Mouse (Mus musculus): ENCODE measurements at regions not wholly inside any gene's neighbourhood (a gene's known extent, or its start where the extent isn't known, plus 50 kb on each side); places are given as distances from the start of the nearest gene placed in this dataset.

- Histone ChIP-seq H3K9ac (no peak overlapping the region), H3K4me3 (replicated peaks) (no peak overlapping the region), H3K36me3 (no peaks in the 10 kb centered on the region), H3K27ac (no peak overlapping the region), H3K9me3 (replicated peaks) (no peaks in the 10 kb centered on the region), H3K4me1 (replicated peaks) (peaks cover 9% of the 10 kb centered on the region), H3K27me3 (no peaks in the 10 kb centered on the region), H3K4me2 (no peak overlapping the region)
- 18% methylated on average over 5 of the region's 5 CpGs for WGBS (ENCODE audit: insufficient replicate concordance)
- ATAC-seq (ENCODE audit: low read depth) (peak; percentile 36; the same call in 1 of the 2 replicates), DNase-seq (no peak)
Observed at GRCm38 (mm10) chr14:114869233-114869632, 222.8 kb upstream of the Gpc5 start.

- Histone ChIP-seq H3K4me1 (replicated peaks) (no peaks in the 10 kb centered on the region), H3K4me2 (no peak overlapping the region), H3K27ac (no peak overlapping the region), H3K36me3 (no peaks in the 10 kb centered on the region), H3K27me3 (no peaks in the 10 kb centered on the region), H3K9me3 (replicated peaks) (no peaks in the 10 kb centered on the region), H3K4me3 (replicated peaks) (no peak overlapping the region), H3K9ac (no peak overlapping the region)
- ATAC-seq (ENCODE audit: low read depth) (no peak), DNase-seq (no peak)
- 15% methylated on average over 3 of the region's 3 CpGs for WGBS (ENCODE audit: insufficient replicate concordance)
Observed at GRCm38 (mm10) chr14:114875101-114875500, 216.9 kb upstream of the Gpc5 start.

- no peak for DNase-seq
- Histone ChIP-seq H3K36me3 (no peaks in the 10 kb centered on the region), H3K9me3 (replicated peaks) (no peaks in the 10 kb centered on the region), H3K27ac (no peak overlapping the region), H3K9ac (no peak overlapping the region), H3K27me3 (no peaks in the 10 kb centered on the region), H3K4me1 (replicated peaks) (no peaks in the 10 kb centered on the region), H3K4me2 (no peak overlapping the region), H3K4me3 (replicated peaks) (no peak overlapping the region)
- 17% methylated on average over 9 of the region's 9 CpGs for WGBS (ENCODE audit: insufficient replicate concordance)
- no peak for ATAC-seq (ENCODE audit: low read depth)
Observed at GRCm38 (mm10) chr14:114876427-114876826, 215.6 kb upstream of the Gpc5 start.

GRCm38 (mm10) chr14:114877477-114877876 is 214.5 kb upstream of the Gpc5 start:
- Histone ChIP-seq H3K36me3 (no peaks in the 10 kb centered on the region), H3K9ac (no peak overlapping the region), H3K4me3 (replicated peaks) (no peak overlapping the region), H3K4me2 (no peak overlapping the region), H3K4me1 (replicated peaks) (no peaks in the 10 kb centered on the region), H3K27me3 (no peaks in the 10 kb centered on the region), H3K27ac (no peak overlapping the region), H3K9me3 (replicated peaks) (no peaks in the 10 kb centered on the region)
- WGBS (ENCODE audit: insufficient replicate concordance) = 29% methylated on average over 5 of the region's 5 CpGs
- no peak for ATAC-seq (ENCODE audit: low read depth)
- no peak for DNase-seq

DNA sequence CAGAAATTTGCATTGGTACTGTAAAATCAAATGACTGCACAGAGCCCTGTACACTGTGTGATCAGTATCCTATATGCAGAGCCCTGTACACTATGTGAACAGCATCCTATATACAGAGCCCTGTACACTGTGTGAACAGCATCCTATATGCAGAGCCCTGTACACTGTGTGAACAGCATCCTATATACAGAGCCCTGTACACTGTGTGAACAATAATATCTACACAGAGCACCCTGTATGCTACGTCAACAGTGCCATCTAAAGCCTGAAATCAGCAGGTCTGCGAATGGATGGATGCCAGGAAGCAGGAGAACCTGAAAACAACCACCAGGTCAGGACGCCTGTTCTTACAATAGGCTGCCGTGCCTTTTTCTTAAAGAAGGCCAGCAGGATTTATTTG is 211.7 kb upstream of the Gpc5 start:
- ATAC-seq (ENCODE audit: low read depth) (peak; percentile 41; the same call in 1 of the 2 replicates), DNase-seq (no peak)
- no peak overlapping the region for H3K27ac ChIP-seq
- H3K9ac ChIP-seq = no peak overlapping the region
- 64% methylated on average over 4 of the region's 4 CpGs for WGBS (ENCODE audit: insufficient replicate concordance)
- no peaks in the 10 kb centered on the region for H3K4me1 ChIP-seq (replicated peaks)
- H3K36me3 ChIP-seq = no peaks in the 10 kb centered on the region
- no peak overlapping the region for H3K4me2 ChIP-seq
- H3K27me3 ChIP-seq = no peaks in the 10 kb centered on the region
- no peak overlapping the region for H3K4me3 ChIP-seq (replicated peaks)
- no peaks in the 10 kb centered on the region for H3K9me3 ChIP-seq (replicated peaks)

DNA sequence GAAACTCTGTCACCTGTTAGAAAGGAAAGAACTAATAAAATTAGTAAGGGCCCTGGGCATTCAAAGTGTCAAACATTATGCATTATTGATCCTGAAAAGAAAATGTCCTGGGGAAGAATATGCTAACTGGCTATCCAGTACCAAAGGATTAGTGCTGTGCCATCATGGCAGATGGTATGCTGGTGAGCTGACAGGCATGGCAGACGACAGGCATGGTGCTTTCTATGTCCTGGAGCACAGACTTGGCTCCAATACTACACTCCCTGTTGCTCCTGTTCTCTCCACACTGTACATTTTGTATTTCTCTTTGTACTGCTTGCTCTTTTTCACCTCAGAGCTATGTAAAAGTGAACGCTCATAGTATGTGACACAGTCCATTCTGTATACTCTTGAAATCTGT is 187.9 kb upstream of the Gpc5 start:
- WGBS (ENCODE audit: insufficient replicate concordance) = 53% methylated on average over 2 of the region's 2 CpGs
- H3K27ac ChIP-seq = no peak overlapping the region
- ATAC-seq (ENCODE audit: low read depth) = no peak

GRCm38 (mm10) chr14:114912271-114912670 is 179.7 kb upstream of the Gpc5 start:
- Histone ChIP-seq H3K27me3 (no peaks in the 10 kb centered on the region), H3K9me3 (replicated peaks) (no peaks in the 10 kb centered on the region), H3K27ac (no peak overlapping the region), H3K4me3 (replicated peaks) (no peak overlapping the region), H3K4me2 (no peak overlapping the region), H3K9ac (no peak overlapping the region), H3K4me1 (replicated peaks) (no peaks in the 10 kb centered on the region), H3K36me3 (no peaks in the 10 kb centered on the region)
- WGBS (ENCODE audit: insufficient replicate concordance) = 57% methylated on average over 7 of the region's 7 CpGs
- DNase-seq (no peak), ATAC-seq (ENCODE audit: low read depth) (no peak)

More for the DNA sequence above, 187.9 kb upstream of the Gpc5 start:
- Histone ChIP-seq H3K9ac (no peak overlapping the region), H3K27me3 (no peaks in the 10 kb centered on the region), H3K4me1 (replicated peaks) (no peaks in the 10 kb centered on the region), H3K4me3 (replicated peaks) (no peak overlapping the region), H3K36me3 (no peaks in the 10 kb centered on the region), H3K4me2 (no peak overlapping the region), H3K9me3 (replicated peaks) (no peaks in the 10 kb centered on the region)
- DNase-seq = no peak

DNA sequence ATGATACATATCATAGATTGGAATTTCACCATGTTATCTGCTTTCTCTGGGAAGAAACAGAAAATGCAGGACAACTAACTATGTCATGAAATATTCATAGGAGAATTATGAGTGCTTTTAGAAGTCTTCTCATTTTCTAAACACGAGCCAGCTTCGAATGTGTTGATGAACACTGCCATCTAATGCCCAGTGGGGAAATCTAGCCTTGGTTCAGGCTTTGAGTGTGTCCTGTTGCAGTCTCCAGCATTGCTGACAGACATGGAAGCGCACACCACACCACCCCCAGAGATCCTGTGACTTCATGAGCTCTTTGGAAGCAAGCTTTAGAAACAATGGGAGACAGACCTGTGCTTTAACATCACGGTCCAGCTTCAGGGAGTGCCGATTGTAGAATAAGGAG is 178.8 kb upstream of the Gpc5 start:
- no peak for ATAC-seq (ENCODE audit: low read depth)
- no peaks in the 10 kb centered on the region for H3K9me3 ChIP-seq (replicated peaks)
- no peak overlapping the region for H3K4me2 ChIP-seq
- 46% methylated on average over 5 of the region's 5 CpGs for WGBS (ENCODE audit: insufficient replicate concordance)
- H3K4me1 ChIP-seq (replicated peaks) = no peaks in the 10 kb centered on the region
- no peak overlapping the region for H3K9ac ChIP-seq
- no peak overlapping the region for H3K27ac ChIP-seq
- no peaks in the 10 kb centered on the region for H3K27me3 ChIP-seq
- H3K36me3 ChIP-seq = no peaks in the 10 kb centered on the region
- no peak for DNase-seq
- H3K4me3 ChIP-seq (replicated peaks) = no peak overlapping the region

DNA sequence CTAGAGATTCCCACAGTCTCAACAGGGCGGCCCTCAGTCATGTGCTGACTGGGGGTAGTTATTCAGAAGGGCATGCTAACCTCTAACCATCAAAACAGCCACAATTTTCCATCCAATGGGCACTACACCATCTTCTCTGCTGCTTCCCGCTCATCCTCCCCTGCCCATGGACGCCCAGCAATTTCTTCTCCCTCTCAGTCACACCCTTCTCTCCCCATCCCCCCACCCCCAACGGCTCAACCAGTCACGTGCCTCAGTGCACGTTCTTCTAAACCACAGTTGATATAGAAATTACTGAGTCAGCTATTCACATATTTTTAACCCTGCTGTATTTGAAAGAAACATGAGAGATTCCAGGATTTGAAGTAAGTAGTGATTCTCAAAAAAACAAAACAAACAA is 146.3 kb upstream of the Gpc5 start:
- DNase-seq (no peak), ATAC-seq (ENCODE audit: low read depth) (no peak)
- no peaks in the 10 kb centered on the region for H3K9me3 ChIP-seq (replicated peaks)
- peaks cover 12% of the 10 kb centered on the region for H3K4me1 ChIP-seq (replicated peaks)
- no peak overlapping the region for H3K9ac ChIP-seq
- 23% methylated on average over 6 of the region's 6 CpGs for WGBS (ENCODE audit: insufficient replicate concordance)
- H3K4me2 ChIP-seq = no peak overlapping the region
- H3K27me3 ChIP-seq = no peaks in the 10 kb centered on the region
- no peak overlapping the region for H3K4me3 ChIP-seq (replicated peaks)
- no peaks in the 10 kb centered on the region for H3K36me3 ChIP-seq
- no peak overlapping the region for H3K27ac ChIP-seq

- Histone ChIP-seq H3K9ac (no peak overlapping the region), H3K27me3 (no peaks in the 10 kb centered on the region), H3K4me2 (no peak overlapping the region), H3K4me3 (replicated peaks) (no peak overlapping the region), H3K9me3 (replicated peaks) (no peaks in the 10 kb centered on the region), H3K36me3 (no peaks in the 10 kb centered on the region), H3K27ac (no peak overlapping the region), H3K4me1 (replicated peaks) (peaks cover 12% of the 10 kb centered on the region)
- ATAC-seq (ENCODE audit: low read depth) = peak; percentile 50; the same call in 1 of the 2 replicates
- DNase-seq = no peak
- 19% methylated on average over 7 of the region's 7 CpGs for WGBS (ENCODE audit: insufficient replicate concordance)
Observed at GRCm38 (mm10) chr14:114946321-114946720, 145.7 kb upstream of the Gpc5 start.

DNA sequence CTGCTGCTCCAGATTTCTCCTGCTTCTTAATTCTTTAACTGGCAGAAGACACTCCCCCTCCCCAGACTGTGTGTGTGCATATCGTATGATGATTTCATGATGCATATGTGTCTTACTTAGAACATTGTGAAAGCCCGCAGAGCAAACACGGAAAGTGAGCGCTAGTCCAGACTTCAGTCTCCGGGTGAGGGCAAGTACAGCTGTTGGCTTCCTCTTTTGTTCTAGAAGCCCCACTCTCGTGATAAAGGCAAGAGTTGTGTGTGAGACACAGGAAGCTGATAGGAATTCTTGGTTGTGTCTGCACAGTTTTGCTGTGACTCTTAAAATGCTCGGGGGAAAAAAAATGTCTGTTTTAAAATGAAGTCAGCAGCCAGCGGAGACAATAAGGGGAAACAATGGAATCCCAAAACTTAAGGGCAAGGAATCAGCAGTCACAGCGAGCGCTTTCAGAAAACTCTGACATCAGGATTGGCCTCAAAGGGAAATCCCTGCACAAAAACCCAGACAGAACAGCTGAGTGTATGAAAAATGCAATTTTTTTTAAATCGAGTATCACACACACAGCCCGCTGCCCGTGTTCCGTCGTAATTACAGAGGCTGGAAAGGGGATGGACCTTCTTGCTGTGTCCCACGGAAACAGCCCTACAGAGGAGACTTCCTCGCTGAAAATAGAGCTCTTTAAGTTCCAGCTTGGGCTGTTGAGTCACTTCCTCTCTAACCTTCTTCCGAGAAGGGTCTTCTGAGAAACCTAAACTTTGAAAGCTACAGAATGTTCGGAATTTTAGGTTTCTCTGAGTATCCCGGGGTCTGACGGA is 143.5 kb upstream of the Gpc5 start:
- Histone ChIP-seq H3K4me2 (peak overlapping the region; percentile 57), H3K27me3 (no peaks in the 10 kb centered on the region), H3K9ac (peak overlapping the region; percentile 43; the same call in 1 of the 2 replicates), H3K4me1 (replicated peaks) (peaks cover 25% of the 10 kb centered on the region), H3K9me3 (replicated peaks) (no peaks in the 10 kb centered on the region), H3K27ac (peak overlapping the region; percentile 64), H3K4me3 (replicated peaks) (peak overlapping the region; percentile 36), H3K36me3 (no peaks in the 10 kb centered on the region)
- DNase-seq (peak; percentile 8), ATAC-seq (ENCODE audit: low read depth) (peak; percentile 64)
- WGBS (ENCODE audit: insufficient replicate concordance) = 14% methylated on average over 21 of the region's 21 CpGs

DNA sequence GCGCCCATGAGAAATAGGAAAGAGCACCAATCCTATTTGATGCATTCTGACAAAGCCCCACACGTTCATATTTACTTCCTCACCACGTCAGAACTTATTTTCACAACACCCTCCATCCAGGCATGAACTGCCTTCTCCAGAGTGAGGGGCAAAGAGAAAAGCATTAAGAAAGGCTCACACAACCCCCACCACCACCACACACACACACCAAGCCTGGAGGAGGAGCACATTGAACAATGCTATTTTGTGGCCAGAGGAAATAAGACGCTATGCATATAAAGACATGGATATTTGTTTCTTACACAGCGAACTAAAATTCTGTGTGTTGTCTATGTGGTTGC is 142.9 kb upstream of the Gpc5 start:
- 12% methylated on average over 5 of the region's 5 CpGs for WGBS (ENCODE audit: insufficient replicate concordance)
- DNase-seq (no peak), ATAC-seq (ENCODE audit: low read depth) (0 out of 2 replicates have a peak, but pooled peaks have one; percentile 15)
- Histone ChIP-seq H3K36me3 (no peaks in the 10 kb centered on the region), H3K9ac (peak overlapping the region; percentile 43; the same call in 1 of the 2 replicates), H3K4me3 (replicated peaks) (peak overlapping the region; percentile 36), H3K4me2 (peak overlapping the region; percentile 57), H3K4me1 (replicated peaks) (peaks cover 25% of the 10 kb centered on the region), H3K9me3 (replicated peaks) (no peaks in the 10 kb centered on the region), H3K27ac (peak overlapping the region; percentile 59; the same call in 1 of the 2 replicates), H3K27me3 (no peaks in the 10 kb centered on the region)

Measured in liver, embryonic 13.5 days (tissue).